Mouse (Mus musculus): ENCODE data around the gene Slc7a10. TPM values are rescaled to one million over a fixed set of nuclear protein-coding genes. Genes with fewer than 3 reads are reported as not detected.
"Not testable (repeated sequence)": the region's sequence is repeated elsewhere in the genome, so short reads cannot be mapped to it uniquely, and the experiment has no call there.

Gene Slc7a10
- total RNA-seq, 2 experiments from 2014 or later = not detected

DNA sequence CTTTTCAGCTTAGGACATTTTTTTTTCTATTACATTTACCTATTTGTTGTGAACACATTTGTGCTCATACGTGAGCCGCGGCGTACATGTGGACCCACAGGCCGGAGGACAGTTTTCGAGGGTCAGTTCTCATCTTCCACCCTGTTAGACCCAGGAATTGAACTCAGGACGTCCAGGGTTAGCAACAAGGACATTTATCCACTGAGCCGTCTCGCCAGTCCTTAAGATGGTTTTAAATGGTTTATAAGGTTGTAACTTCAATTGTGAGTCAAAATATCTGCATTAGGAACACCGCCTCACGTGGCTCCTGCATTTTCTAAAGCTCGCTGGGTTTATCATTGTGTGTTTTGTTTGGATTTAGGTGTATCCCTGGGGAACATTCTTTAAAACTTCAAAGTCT, 47.7 kb downstream of the Slc7a10 start:
- no peak for ATAC-seq (replicated peaks; ENCODE audit: low FRiP score, poor library complexity, severe bottlenecking)

DNA sequence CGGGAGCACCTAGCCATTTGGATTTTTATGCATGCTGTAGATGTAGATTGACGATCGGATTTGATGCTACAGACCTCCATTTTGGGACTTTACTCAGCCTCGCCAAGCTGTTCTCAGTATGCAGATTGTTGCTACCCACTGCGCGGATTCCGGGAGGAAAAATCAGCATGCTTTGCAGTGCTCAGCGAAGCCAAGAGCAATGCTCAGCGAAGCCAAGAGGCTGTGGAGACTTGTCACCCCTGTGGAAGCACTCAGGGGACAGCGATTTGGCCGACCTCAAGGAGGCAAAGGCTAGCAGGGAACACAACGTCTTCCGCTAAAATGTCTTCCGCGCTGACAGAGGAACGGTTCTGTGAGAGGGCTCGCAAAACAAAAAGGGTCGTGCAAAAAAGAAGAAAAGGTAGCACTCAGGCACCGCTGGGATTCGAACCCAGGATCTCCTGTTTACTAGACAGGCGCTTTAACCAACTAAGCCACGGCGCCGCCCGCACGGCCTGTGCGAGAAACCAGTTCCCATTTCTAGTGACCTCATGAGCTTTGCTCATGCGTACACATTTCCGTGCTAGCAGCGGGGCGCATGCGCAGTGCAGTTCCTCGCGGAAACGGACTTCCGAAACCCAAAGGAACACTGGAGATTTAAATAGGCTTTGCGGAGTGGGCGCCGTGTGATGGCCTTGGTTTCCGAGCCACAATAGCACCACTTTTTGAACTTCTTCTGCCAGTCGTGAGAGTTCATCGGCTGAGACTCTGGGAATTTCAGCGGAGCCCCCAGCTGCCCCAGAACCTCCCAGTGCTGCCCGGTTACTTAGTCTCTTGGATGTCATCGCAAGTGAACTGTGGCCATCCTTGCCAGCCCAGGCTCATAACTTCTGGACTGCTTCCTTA, 48.4 kb downstream of the Slc7a10 start:
- peak; percentile 93 for ATAC-seq (replicated peaks; ENCODE audit: low FRiP score, poor library complexity, severe bottlenecking)

DNA sequence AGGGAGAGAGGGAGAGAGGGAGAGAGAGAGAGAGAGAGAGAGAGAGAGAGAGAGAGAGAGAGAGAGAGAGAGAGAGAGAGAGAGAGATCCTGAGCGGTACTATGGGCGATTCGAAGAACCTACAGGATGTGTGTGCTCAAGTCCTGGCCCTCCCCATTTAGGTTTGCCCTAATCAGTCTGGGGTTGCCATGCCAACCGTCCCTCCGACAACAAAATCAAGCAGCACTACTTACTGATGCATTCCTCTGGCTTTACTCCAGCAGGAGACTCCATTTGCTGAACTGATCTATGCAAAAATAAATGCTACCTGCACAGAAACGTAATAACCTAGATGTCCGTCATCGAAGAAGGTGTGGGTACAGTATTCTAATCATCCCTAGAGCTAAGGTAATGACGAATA, 49.1 kb downstream of the Slc7a10 start:
- ATAC-seq (replicated peaks; ENCODE audit: low FRiP score, poor library complexity, severe bottlenecking) = no peak

DNA sequence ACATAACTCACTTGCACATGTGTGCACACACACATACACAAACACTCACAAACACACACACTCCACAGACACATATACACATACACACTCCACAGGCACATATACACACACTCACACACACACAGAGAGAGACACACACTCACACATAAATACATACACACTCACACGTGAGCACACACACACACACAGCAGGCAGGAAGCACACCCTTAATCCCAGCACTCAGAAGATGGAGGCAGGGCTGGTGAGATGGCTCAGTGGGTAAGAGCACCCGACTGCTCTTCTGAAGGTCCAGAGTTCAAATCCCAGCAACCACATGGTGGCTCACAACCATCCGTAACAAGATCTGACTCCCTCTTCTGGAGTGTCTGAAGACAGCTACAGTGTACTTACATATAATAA, 51.8 kb downstream of the Slc7a10 start:
- ATAC-seq (replicated peaks; ENCODE audit: low FRiP score, poor library complexity, severe bottlenecking) = not testable (repeated sequence)

Other genes with a start within 250 kb of the Slc7a10 start
- 8.5 and 13.0 TPM in 2 replicates for gene Cebpg, start 129.8 kb upstream of the Slc7a10 start, total RNA-seq (2015; ENCODE audit: low replicate concordance)
- gene Cebpg, start 129.8 kb upstream of the Slc7a10 start, total RNA-seq (2017; ENCODE audit: low replicate concordance) = 26.9 and 28.3 TPM in 2 replicates
- 11.5 and 20.9 TPM in 2 replicates for gene Cebpa, start 67.1 kb upstream of the Slc7a10 start, total RNA-seq (2015; ENCODE audit: low replicate concordance)
- 3.5 and 5.7 TPM in 2 replicates for gene Cebpa, start 67.1 kb upstream of the Slc7a10 start, total RNA-seq (2017; ENCODE audit: low replicate concordance)
- gene Lrp3, start 29.1 kb downstream of the Slc7a10 start, total RNA-seq (2015; ENCODE audit: low replicate concordance) = not detected in 2 replicates
- not detected in 2 replicates for gene Lrp3, start 29.1 kb downstream of the Slc7a10 start, total RNA-seq (2017; ENCODE audit: low replicate concordance)
- 0.77 and 3.3 TPM in 2 replicates for gene Gpatch1, start 132.1 kb downstream of the Slc7a10 start, total RNA-seq (2015; ENCODE audit: low replicate concordance)
- 2.0 and 3.1 TPM in 2 replicates for gene Gpatch1, start 132.1 kb downstream of the Slc7a10 start, total RNA-seq (2017; ENCODE audit: low replicate concordance)
- gene Rhpn2, start 147.8 kb downstream of the Slc7a10 start, total RNA-seq (2015; ENCODE audit: low replicate concordance) = not detected in 2 replicates
- gene Rhpn2, start 147.8 kb downstream of the Slc7a10 start, total RNA-seq (2017; ENCODE audit: low replicate concordance) = not detected in 2 replicates
- gene Faap24, start 210.5 kb downstream of the Slc7a10 start, total RNA-seq (2015; ENCODE audit: low replicate concordance) = 3.8 and 8.4 TPM in 2 replicates
- 7.8 and 11.0 TPM in 2 replicates for gene Faap24, start 210.5 kb downstream of the Slc7a10 start, total RNA-seq (2017; ENCODE audit: low replicate concordance)
- gene Cep89, start 210.7 kb downstream of the Slc7a10 start, total RNA-seq (2015; ENCODE audit: low replicate concordance) = 11.1 and 18.1 TPM in 2 replicates
- gene Cep89, start 210.7 kb downstream of the Slc7a10 start, total RNA-seq (2017; ENCODE audit: low replicate concordance) = 11.7 and 13.0 TPM in 2 replicates

All from erythroblast, adult 5-6 weeks (primary cell).